Mouse (Mus musculus): ENCODE results near the gene Ppil1. TPM values are rescaled to one million over a fixed set of nuclear protein-coding genes. Genes with fewer than 3 reads are reported as not detected.

The Ppil1 gene
- total and polyA plus RNA-seq, 3 experiments, result 115 to 135 (median 122) TPM

DNA sequence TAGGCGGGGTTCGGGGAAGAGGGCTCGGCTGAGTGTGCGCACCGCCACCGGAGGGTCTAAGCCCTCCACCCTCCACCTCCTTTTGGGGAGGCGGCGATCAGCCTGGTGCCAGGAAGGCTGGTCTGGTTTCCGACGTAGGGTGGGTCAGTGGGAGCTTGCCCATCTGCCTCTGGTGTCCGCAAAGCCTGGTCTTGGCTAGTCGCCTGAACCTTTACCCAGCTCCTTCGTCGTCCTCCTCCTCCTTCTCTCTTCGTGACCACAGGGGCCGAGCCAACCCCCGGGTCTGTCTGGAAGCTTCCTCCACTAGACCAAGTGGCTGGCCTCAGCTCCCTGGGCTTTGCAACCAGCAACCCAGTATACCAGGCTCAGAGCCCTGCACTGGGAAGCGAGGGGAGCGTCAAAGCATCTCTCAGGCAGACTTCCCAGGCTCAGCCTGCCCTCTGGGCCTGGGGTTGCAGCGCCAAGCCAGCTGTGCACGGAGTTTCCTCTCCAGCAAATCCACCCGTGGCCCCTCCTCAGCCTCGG, 25.5 kb downstream of the Ppil1 start:
- DNase-seq (ENCODE audit: low read depth, low spot score), result no peak
- TF ChIP-seq POLR2AphosphoS5 (IDR thresholded peaks at IDR 0.05; ENCODE audit: borderline replicate concordance, low read depth, low read length) (no peak), ETS1 (IDR thresholded peaks at IDR 0.05; ENCODE audit: low read depth, low read length) (no peak), BHLHE40 (IDR thresholded peaks at IDR 0.05; ENCODE audit: borderline replicate concordance, low read depth, low read length) (no peak), E2F4 (IDR thresholded peaks at IDR 0.05; ENCODE audit: borderline replicate concordance, low read depth, low read length) (no peak), SMC3 (IDR thresholded peaks at IDR 0.05; ENCODE audit: low read depth, low read length) (no peak), TCF12 (IDR thresholded peaks at IDR 0.05; ENCODE audit: low read depth, low read length) (no peak), POLR2AphosphoS2 (IDR thresholded peaks at IDR 0.05; ENCODE audit: low read length) (no peak), MAFK (IDR thresholded peaks at IDR 0.05; ENCODE audit: borderline replicate concordance, low read depth, low read length) (no peak), MYC (IDR thresholded peaks at IDR 0.05; ENCODE audit: low read depth, low read length) (no peak), MAZ (IDR thresholded peaks at IDR 0.05; ENCODE audit: low read depth, low read length) (no peak), NELFE (IDR thresholded peaks at IDR 0.05; ENCODE audit: low read depth, low read length) (no peak), NRF1 (IDR thresholded peaks at IDR 0.05; ENCODE audit: insufficient read depth, low read depth, low read length, poor library complexity, severe bottlenecking) (no peak), MAX (IDR thresholded peaks at IDR 0.05; ENCODE audit: low read length) (no peak), USF2 (IDR thresholded peaks at IDR 0.05; ENCODE audit: borderline replicate concordance in 1 of 2, insufficient read depth in 1 of 2, low read depth in 1 of 2, low read length in 2 of 2) (no peak), ELF1 (IDR thresholded peaks at IDR 0.05; ENCODE audit: low read depth, low read length) (no peak), USF1 (IDR thresholded peaks at IDR 0.05; ENCODE audit: low read depth, low read length) (no peak)
- Histone ChIP-seq H3K9me3 (replicated peaks; ENCODE audit: insufficient read depth, low read length) (no peaks in the 10 kb centered on the region), H3K27ac (ENCODE audit: control insufficient read depth, low read depth, low read length) (no peak overlapping the region), H3K4me3 (ENCODE audit: control insufficient read depth in 1 of 2, insufficient read depth in 1 of 2, low read depth in 2 of 2, low read length in 2 of 2) (no peak overlapping the region), H3K9ac (ENCODE audit: control insufficient read depth, low read depth, low read length, poor library complexity, severe bottlenecking) (no peak overlapping the region), H3K27me3 (ENCODE audit: control insufficient read depth in 1 of 2, insufficient read depth in 2 of 2, low read length in 2 of 2) (no peaks in the 10 kb centered on the region; a peak in 1 of 4 replicates), H3K4me1 (ENCODE audit: control insufficient read depth in 1 of 2, insufficient read depth in 2 of 2, low read length in 2 of 2) (no peaks in the 10 kb centered on the region), H3K36me3 (ENCODE audit: control insufficient read depth in 1 of 2, insufficient read depth in 2 of 2, low read length in 2 of 2) (no peaks in the 10 kb centered on the region), H3K79me2 (ENCODE audit: control insufficient read depth, insufficient read depth, low read length, poor library complexity) (no peaks in the 10 kb centered on the region)

DNA sequence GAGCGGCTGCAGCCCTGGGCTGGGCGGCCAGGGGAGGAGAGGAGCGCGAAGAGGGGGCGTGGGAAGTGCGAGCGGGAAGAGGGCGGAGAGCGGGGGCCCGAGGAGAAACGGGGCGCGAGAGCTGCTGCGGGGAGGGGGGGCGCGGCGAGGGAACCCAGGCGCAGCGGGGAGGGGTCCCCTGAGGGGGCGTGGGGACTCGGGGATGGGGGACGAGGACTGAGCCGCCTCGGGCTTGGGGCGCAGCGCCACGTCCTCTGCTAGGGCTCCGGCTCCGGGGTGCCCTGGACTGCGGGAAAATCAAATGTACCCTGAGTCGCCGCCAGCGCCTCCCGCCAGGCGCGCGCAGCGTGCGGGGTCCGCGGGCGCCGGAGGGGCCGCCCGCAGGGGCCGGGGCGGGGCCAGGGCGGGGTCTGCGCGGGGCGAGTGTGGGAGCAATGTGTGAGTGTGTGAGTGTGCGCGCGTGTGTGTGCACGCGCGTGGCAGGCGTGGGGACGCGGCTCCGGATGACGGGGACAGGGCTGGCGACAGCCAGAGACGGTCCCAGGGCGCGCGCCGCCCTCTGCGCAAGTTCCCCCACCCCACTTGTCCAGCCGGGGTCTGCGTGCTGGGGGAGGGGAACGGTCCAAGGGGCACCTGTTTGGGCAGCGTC, 26.1 kb downstream of the Ppil1 start, which contains the start of gene Cpne5:
Gene Cpne5, minus strand, starts transcription at position 396 of the 649 bp plus-strand sequence.
- no peaks in the 10 kb centered on the region; a peak in 1 of 4 replicates for H3K27me3 ChIP-seq (ENCODE audit: control insufficient read depth in 1 of 2, insufficient read depth in 2 of 2, low read length in 2 of 2)
- DNase-seq (ENCODE audit: low read depth, low spot score), result no peak
- no peak within 1 kb of the TSS for H3K9ac ChIP-seq (ENCODE audit: control insufficient read depth, low read depth, low read length, poor library complexity, severe bottlenecking)

More for the DNA sequence above, 26.1 kb downstream of the Ppil1 start, which contains the start of gene Cpne5:
- Histone ChIP-seq H3K27ac (ENCODE audit: control insufficient read depth, low read depth, low read length) (no peak within 1 kb of the TSS), H3K9me3 (replicated peaks; ENCODE audit: insufficient read depth, low read length) (no peaks in the 10 kb centered on the region), H3K4me3 (ENCODE audit: control insufficient read depth in 1 of 2, insufficient read depth in 1 of 2, low read depth in 2 of 2, low read length in 2 of 2) (no peak within 1 kb of the TSS), H3K79me2 (ENCODE audit: control insufficient read depth, insufficient read depth, low read length, poor library complexity) (no peaks in the 10 kb centered on the region), H3K36me3 (ENCODE audit: control insufficient read depth in 1 of 2, insufficient read depth in 2 of 2, low read length in 2 of 2) (no peaks in the 10 kb centered on the region), H3K4me1 (ENCODE audit: control insufficient read depth in 1 of 2, insufficient read depth in 2 of 2, low read length in 2 of 2) (no peaks in the 10 kb centered on the region)
- no peak for TF ChIP-seq KAT2A (conservative IDR thresholded peaks at IDR 0.05; ENCODE audit: low read depth, low read length)
- no peak for TF ChIP-seq ZMIZ1 (IDR thresholded peaks at IDR 0.05; ENCODE audit: low read depth, low read length)
- no peak for TF ChIP-seq UBTF (IDR thresholded peaks at IDR 0.05; ENCODE audit: borderline replicate concordance, insufficient read depth, low read depth, low read length)
- no peak for TF ChIP-seq ELF1 (IDR thresholded peaks at IDR 0.05; ENCODE audit: low read depth, low read length)

Data from MEL (cell line).